Mouse (Mus musculus) granulocyte monocyte progenitor cell, adult 5-6 weeks (primary cell): Measurements from ENCODE around the gene Pirb. TPM values are rescaled to one million over a fixed set of nuclear protein-coding genes. Genes with fewer than 3 reads are reported as not detected.
"Not testable (repeated sequence)": the region's sequence is repeated elsewhere in the genome, so short reads cannot be mapped to it uniquely, and the experiment has no call there.

Experiments
- ATAC-seq: replicated peaks from 2 replicates; pipeline ENCODE4 v1.8.0; 2016; ENCODE audit warnings: mild to moderate bottlenecking, moderate TSS enrichment, inconsistent platforms; ENCODE audit not compliant: poor library complexity, severe bottlenecking
- total RNA-seq, 2 experiments: library from RNA; stranded (forward) in 1 of 2; stranded (reverse) in 1 of 2; fragments of 200-712, 200-1000 nt in 1 of 2; fragments of >200 nt in 1 of 2; fragmentation: Nextera tagmentation in 1 of 2; gene quantifications; 2 replicates each; pipeline ENCODE4 v1.2.3; 2014 to 2017

Gene Pirb
- total RNA-seq (2014; fragmentation: Nextera tagmentation) (3.8 TPM in 1 of 2 replicates, not detected in the other), total RNA-seq (2017) (3.1 and 3.3 TPM in 2 replicates)

DNA sequence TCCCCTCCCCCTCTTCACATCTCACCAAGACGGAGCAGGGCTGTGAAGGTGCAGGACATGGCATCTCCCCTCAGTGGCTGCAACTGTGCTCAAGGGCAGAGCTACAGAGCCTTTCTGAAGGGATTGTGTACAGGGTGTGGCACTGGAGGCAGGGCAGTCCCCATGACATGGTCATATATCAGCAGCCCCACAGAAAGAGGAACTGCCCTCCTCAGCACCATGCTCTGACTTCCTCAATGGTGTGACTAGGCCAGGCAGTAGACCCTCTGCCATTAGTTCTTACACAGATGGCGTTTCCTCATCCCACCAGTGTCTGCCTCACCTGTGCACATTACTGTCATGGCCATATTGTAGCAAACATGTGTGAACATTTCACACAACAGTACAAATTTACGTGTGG is at the start of gene Pirb:
Pirb (minus strand) TSS at position 124 of the 400 bp plus-strand sequence.
- ATAC-seq: peak; percentile 44; the same call in 1 of the 2 replicates

DNA sequence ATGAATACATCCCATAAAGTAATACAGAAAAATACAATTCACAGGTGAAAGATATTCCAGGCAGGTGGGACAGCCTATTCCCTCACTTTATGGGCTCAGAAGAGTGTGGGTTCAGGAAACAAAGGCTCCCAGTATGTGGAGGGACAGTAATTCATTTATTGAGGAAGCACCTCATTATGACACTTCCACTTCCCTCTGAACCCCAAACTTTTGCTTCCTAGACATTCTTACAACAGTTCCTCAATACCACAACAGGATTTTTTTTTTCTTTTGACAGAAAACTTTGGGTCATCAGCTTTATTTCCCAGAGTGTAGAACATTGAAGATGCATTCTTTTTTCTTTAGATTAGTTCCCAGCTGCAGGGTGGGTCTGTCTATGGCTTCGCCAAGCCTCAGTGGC is 12.5 kb upstream of the Pirb start:
- peak; percentile 81 for ATAC-seq

DNA sequence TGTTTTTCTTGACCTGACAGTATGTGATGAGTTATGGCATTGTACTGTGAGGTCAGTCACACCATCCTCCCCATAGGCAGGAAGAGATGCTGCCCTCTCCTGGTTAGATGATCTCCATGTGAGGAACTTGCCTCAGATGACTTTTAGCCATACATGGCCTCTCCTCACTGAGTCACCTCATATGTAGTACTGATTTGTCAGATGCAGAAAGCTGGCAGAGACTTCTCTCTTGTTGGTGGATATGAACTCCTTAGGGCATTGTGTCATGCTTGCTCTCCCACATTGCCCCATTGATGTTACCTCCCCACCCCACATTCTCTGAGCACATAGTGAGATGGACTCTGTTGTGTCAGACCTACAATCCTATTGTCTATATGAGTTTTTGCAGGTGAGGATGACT is 5.3 kb upstream of the Pirb start:
- peak; percentile 44; the same call in 1 of the 2 replicates for ATAC-seq

DNA sequence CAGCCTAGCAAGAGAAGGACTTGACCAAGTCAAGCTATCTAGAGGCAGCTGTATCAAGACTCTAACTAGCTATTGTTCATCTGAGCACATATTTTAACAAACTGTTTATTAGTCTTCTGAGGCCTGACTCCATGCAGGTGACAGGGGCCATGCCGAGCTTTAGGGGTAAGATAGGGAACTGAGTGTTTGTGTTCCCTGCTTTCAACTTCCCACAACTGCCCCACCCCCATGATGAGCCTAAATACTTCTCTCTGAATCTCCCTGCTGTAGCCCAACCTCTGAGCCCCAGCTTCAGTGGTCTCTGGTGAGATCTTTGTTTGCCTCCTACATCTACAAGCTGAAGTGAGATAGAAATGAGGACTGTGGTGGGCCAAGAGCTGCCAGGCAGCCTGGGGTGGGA is 4.9 kb downstream of the Pirb start:
- peak; percentile 33; the same call in 1 of the 2 replicates for ATAC-seq

DNA sequence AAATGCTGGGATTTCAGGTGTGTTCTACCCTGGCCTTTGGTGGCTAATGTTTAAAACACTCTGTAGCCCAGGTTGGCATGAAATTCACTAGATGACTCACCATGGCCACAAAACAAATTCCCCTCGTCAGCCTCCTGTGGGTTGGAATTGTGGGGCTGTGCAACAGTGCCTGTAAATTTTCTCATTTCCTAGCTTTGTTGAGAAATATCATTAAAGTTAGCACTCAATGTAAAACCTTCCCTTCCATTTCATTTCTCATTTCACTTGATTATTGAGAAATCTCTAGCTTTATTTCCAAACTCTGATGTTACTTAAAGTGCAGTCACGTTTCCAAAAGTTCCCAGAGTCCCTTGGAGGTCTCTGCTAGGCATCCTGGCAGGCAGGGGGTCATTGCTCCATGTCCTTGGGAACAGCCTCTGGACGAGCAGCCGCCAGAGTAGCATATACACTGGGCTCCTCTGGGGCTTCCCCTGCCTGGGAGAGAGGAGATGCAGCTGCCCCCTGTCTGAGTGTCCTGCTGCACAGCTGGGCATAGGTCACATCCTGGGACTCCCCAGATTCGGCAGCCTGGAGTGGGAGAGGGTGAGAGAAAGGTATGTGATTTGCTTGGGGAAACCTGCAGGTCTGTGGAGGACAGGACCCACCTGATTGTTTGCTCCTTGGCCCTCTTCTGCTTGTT is 7.8 kb downstream of the Pirb start:
- peak; percentile 68 for ATAC-seq

DNA sequence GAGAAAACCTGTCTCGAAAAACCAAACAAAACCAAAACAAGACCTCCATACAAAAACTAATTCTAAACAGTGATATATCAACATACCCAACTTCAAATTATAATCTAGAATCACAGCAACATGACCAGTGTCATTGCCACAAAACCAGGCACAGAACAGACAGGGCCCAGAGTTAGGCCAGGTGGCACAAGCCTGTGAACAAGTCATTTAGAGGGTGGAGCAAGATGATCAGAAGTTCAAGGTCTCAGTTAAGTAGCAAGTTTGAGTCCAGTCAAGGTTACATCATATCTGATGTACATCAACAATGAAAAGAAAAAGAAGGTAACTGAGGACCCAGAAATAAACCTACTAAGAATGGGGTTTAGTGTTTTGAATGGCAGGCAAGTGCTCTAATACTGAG is 11.2 kb downstream of the Pirb start:
- no peak for ATAC-seq

DNA sequence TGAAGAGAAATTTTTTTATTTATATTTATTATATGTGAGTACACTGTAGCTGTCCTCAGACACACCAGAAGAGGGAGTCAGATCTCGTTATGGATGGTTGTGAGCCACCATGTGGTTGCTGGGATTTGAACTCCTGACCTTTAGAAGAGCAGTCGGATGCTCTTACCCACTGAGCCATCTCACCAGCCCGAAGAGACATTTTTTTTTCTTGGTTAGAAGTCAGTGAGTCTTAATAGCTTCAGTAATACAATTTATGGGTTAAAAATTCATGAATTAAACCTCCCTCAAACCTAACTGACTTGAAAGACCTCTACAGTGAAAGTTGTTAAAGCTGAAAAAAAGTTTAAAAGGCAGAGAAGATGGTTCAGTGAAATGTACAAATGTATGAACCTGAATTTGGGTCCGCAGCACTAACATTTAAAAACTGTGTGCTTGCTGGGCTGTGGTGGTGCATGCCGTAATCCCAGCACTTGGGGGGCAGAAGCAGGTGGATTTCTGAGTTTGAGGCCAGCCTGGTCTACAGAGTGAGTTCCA is 11.7 kb downstream of the Pirb start:
- ATAC-seq: not testable (repeated sequence)

DNA sequence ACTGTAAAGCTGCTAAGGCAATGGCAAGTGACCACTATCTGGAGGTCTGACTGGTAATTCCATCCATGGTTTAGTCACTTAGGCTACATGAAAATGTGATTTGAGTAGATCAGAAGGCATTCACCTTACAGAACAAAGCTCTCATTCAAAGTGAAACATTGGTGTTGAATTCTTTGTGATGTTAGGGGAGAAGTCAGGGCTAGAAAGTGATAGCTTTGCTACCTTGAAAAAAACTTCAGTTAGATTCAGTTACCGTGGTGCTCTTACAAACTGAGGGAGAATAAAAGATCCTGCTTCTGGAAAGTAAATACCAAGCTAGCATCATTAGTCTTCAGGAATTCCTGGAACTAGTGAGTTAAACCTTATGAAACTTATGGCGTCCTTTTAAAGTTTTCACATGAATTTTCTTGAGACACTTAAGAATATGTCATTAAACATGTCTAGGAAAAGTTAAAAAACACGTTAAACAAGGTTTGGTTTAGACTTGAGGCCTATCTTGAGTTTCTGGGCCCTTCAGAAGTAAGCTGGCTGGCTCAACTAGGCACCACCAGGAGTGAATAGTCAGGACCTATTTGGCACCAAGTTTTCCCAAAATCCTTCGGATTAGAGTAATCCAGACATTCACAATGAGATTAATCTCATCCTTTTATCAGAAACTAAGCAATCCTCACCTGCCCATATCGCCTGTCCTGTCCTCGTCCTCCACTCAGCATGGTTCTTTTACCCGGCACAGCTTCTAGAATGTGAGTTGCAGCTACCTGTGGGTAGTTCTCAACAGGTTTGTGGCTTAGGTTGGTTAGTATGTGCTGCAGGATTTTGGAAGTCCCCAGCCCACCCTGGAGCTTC is 12.4 kb downstream of the Pirb start:
- no peak for ATAC-seq

DNA sequence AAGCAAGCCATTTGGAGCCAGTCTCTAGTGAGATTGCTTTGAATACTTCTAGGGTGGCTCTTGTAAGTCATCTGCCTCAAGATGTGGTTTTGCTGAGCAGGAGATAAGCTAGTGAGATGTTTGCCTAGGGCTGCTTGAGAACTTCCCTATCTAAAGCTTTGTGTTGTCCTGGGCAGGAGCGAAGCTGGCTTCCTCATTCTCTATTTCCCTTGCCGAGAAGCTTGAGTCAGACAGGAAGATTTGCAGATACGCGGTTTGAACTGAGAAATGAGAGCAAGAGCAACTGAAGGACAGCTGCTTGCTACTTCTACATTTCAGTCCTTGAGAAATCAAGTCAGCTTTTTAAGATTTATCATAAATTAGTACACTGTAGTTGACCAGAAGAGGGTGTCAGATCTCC is 13.2 kb downstream of the Pirb start:
- peak; percentile 51 for ATAC-seq

DNA sequence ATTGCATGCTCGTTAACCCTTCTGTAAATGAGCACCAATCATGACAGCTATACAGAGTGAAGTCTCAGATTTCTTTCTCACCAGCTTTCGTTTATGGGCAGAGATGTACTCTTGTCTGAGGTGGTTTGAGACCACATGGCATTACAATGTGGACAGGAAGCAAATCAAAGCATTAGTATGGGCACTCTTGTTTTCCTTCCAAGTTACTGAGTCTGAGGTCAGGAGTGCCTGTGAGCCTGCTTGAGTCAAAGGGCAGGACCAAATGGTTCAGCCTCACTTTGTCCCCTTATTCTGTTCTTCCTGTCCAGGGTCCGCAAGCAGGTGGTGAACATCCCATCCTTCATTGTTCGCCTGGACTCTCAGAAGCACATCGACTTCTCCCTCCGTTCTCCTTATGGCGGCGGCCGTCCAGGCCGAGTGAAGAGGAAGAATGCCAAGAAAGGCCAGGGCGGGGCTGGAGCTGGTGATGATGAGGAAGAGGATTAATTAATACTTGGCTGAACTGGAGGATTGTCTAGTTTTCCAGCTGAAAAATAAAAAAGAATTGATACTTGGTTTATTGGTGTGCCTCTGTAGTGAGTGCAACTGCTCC is 13.8 kb downstream of the Pirb start:
- ATAC-seq: 0 out of 2 replicates have a peak, but pooled peaks have one; percentile 0

DNA sequence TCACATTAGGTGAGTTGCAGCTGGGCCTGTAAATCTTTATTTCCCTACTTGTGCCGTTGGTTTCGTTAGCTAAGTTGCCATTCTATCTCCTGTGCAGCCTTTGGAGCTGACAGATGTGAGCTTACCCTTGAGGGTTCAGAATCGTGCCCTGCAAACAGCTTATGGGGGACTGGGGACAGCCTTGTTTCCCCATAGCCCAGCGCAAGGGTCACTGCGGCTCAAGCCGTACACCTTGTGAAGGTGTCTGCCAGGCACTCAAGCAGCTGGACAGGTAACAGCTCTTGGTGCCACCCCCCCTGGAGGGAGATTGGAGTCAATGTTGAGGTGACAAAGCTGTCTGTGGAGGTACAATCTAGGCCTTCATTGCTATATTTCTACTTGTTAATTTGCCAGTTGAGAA is 14.3 kb downstream of the Pirb start:
- ATAC-seq: no peak

DNA sequence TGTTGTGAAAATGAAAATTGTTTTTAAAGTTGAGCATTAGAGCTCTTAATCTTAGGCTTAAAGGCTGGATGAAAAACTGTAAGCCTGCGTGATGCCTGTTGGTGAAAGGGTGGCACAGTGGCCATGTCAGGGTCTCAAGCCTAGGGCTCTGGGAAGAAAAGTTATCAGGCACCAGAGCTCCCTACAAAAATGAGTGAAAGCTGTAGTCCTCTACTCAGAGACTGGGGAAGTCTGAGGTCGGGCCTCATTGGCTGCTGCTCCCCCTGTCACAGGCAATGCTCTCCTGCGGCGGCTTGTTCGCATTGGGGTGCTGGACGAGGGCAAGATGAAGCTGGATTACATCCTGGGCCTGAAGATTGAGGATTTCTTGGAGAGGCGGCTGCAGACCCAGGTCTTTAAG is 14.7 kb downstream of the Pirb start:
- ATAC-seq: not testable (repeated sequence)

DNA sequence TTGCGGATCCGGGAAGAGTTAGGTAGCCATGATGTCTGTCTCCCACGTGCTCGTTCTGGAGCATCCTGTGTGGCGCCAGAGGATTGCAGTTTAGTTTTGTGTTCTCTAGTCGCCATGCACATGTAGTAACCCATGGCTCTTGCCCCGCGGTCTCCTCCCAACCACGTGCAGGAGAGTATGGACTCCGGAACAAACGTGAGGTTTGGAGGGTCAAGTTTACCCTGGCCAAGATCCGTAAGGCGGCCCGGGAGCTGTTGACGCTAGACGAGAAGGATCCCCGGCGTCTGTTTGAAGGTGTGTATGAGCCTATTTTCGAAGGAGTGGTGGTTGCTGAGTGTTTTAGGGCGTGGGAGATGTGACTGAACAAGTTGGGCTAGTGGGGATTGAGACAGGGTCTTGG is 15.7 kb downstream of the Pirb start:
- ATAC-seq: peak; percentile 7

DNA sequence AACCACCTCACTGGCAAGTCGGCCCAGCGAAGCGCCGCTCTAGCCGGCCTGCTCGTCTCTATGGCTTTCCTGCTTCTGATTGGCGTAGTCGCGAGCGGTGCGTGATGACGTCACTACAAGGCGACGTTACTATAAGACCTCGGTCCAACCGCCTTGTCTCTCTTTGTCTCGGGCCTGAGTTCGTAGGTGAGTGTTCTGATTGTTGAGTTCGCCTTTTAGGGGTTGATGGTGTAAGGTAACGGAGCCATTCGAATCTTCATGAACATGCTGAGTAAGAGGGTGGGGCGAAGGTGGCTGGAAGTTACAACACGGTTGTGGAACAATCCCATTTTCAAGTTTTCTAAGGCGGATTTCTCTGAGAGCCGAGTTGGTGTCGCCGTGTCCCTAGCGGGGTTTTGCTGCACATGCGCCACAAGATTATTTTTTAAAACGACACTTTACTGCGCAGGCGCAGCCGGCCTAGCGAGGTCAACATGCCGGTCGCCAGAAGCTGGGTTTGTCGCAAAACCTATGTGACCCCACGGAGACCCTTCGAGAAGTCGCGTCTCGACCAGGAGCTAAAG is 16.2 kb downstream of the Pirb start, which contains the start of gene Rps9:
Rps9 (plus strand) TSS at position 115 of the 563 bp plus-strand sequence.
- peak; percentile 79 for ATAC-seq

DNA sequence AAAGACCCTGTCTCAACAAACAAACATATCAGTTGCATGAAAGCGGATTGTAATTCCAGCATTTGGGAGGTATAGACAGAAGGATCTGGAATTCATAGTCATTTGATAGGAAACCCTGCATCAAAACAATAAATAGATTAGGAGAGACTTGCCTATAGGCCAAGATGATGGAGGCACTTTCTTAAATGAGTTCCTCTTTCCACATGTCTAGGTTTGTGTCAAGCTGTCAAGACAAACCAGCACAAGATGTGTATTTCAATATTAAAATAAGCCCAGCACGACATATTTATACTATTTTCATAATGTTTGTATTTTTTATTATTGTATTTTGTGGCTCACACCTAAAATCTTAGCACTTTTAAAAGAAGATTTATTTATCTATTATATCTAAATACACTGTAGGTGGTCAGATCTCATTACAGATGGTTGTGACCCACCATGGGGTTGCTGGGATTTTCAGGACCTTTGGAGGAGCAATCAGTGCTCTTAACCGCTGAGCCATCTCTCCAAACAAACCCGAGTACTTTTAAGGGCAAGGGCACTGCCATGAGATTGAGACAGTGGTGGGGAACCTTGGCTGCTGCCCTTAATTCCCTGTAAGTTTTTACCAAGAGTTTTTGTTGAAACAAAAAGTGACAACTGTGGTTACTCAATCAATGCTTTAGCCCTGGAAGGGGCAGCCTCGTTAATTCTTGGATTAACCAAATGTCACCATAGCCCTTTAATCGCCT is 16.9 kb downstream of the Pirb start:
- no peak for ATAC-seq

DNA sequence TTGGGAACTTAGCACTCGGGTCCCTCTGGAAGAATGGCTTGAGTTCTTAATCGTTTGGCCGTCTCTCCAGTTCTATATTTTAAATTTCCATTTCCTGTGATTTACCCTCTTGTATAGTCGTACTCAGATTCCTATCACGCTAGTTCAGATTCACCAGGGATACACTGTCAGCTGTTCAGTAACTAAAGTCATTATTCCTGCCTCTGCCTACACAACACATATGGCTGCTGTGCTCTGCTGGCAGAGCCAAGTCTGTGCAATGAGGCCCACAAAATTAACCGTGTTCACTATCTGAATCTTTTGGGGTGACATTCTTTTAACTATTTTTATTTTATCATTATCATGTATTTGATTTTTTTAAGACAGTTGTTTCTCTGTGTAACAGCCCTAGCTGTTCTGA is 21.7 kb downstream of the Pirb start:
- ATAC-seq: no peak

DNA sequence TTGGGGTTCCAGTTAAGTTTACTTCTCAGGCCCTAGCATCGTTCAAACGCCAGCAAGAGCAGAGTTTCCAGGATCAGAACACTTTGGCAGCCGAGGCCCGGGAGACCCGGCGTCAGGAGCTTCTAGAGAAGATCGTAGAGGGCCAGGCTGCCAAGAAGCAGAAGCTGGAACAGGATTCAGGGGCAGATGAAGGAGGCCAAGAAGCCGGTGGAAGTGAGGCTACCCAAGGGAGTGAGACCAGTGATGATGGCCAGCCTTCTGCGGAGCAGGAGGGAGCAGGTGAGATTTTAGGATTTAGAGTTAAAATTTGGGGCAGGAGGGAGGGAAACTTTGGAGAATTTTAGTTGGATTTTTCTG is 25.3 kb downstream of the Pirb start:
- not testable (repeated sequence) for ATAC-seq

DNA sequence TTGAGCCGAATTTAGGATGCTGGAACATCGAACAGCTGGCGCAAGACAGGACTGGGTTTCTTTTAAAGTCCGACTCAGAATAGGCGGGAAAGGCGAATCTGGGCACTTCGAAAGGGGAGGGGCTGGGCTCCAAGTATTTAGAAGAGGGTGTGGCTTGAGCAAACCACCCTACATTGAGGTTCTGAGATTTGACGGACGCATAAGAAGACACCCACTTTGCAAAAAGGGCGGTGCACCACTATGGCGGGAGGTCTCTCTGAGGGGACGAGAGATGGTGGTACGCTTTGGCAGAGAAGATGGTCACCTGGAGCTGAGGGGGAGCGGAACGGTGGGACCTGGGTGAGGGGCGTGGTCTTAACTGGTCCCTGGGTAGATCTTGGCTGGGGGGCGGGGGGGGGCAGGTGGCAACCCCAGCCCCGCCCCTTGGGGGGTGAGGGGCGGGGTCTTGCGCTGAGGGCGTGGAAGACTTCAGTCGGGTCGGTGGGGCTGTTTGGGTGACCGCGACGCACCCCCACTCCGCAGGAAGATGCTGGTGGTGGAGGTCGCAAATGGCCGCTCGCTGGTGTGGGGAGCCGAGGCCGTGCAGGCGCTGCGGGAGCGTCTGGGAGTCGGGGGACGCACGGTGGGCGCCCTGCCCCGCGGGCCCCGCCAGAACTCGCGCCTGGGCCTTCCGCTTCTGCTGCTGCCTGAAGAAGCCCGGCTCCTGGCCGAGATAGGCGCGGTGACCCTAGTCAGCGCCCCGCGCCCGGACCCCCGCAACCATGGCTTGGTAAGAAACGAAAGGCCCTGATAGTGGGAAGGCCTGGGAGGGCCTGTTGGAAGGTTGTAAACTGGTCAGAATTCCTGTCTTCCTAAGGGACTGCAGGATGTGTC is 25.9 kb downstream of the Pirb start:
- ATAC-seq: peak; percentile 38

DNA sequence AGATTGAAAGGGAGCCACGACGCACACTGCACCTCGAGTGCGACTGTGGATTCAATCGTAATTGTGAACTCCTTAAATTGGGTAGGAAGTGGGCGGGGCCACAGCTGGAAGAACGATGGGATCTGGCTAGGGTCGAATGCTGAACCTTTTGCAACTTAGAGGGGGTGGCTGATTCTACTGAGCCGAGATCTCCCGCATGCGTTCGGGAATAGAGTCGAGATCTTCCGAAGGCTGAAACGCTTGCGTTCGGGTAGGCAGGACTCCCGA is 26.4 kb downstream of the Pirb start:
- ATAC-seq: no peak
